Mouse (Mus musculus): ENCODE measurements around the gene Tmprss7. TPM values are rescaled to one million over a fixed set of nuclear protein-coding genes. Genes with fewer than 3 reads are reported as not detected.

The Tmprss7 gene
- polyA plus RNA-seq, 1 experiment from 2014 or later, result 0.20 TPM

DNA sequence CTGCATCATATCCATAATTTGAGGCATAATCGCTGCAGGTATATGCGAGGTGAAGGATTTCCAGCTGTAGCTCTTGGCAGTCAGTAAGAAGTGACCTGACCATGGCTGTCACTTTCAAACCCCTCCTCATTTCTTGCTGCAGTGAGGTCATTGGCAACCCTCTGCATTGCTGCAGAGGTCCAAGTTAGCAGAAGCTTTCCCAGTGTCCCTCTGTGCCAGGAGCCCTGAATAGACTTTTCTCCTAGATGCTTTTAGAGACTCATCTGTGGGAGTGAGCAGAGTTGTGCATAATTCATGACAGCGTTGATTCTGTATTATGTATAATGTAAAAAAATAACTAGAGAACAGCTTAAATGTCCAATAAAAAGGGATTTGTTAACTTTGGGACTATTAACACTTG lies 8.2 kb downstream of the Tmprss7 start:
- Histone ChIP-seq H3K27me3 (no peaks in the 10 kb centered on the region), H3K36me3 (no peaks in the 10 kb centered on the region), H3K27ac (replicated peaks) (no peak overlapping the region), H3K4me1 (0 out of 2 replicates have a peak, but pooled peaks cover 2% of the 10 kb centered on the region), H3K4me3 (replicated peaks) (no peak overlapping the region), H3K9me3 (replicated peaks) (no peaks in the 10 kb centered on the region), H3K4me2 (replicated peaks) (no peak overlapping the region), H3K9ac (no peak overlapping the region)
- no peak for ATAC-seq (ENCODE audit: insufficient number of reproducible peaks, low FRiP score, low TSS enrichment, low read depth)
- WGBS, result 67% methylated on average over 3 of the region's 3 CpGs

DNA sequence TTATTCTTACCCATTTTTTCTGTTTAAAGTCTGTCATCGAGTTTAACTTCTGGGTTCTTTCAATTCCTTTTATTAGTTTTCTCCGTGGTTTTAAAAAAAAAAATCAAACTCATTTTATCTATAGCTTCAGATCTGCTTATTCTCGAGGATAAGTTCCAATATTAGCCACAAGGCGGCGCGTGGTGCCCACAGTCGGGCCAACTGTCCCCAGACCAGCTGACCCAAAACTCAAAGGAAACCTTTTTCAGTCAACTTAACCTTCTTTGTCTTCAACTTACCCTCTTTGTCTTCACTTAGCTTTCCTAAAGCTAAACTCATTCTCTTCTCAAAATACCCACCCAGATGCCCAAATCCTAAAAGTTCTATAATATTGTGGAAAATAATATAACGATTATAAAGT lies 8.6 kb downstream of the Tmprss7 start:
- 12% methylated on average over 8 of the region's 8 CpGs for WGBS
- H3K27me3 ChIP-seq, result no peaks in the 10 kb centered on the region
- no peak overlapping the region for H3K4me3 ChIP-seq (replicated peaks)
- no peak for ATAC-seq (ENCODE audit: insufficient number of reproducible peaks, low FRiP score, low TSS enrichment, low read depth)
- H3K36me3 ChIP-seq, result no peaks in the 10 kb centered on the region
- H3K9me3 ChIP-seq (replicated peaks), result no peaks in the 10 kb centered on the region
- H3K9ac ChIP-seq, result no peak overlapping the region
- H3K4me2 ChIP-seq (replicated peaks), result no peak overlapping the region
- H3K27ac ChIP-seq (replicated peaks), result no peak overlapping the region
- no peaks in the 10 kb centered on the region for H3K4me1 ChIP-seq

DNA sequence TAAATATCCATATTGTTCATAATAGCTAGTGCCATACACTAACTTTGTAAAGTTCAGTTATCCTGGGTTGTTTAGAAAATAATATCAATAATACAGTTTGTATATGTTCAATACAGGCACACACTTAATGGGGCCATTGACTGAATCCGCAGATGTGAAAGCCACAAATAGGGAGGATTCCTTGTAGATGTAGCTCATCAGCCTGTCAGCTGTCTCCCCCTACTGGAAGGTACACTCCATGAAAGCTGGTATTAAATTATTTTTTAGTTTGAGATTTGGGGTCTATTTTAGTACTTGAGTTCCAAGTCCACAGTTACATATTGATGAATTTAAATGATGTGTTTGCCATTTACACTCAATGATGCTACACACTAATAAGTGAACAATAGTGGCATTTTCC lies 17.0 kb downstream of the Tmprss7 start:
- H3K27me3 ChIP-seq, result no peaks in the 10 kb centered on the region
- no peaks in the 10 kb centered on the region for H3K4me1 ChIP-seq
- H3K4me2 ChIP-seq (replicated peaks), result no peak overlapping the region
- H3K9ac ChIP-seq, result no peak overlapping the region
- no peak overlapping the region for H3K4me3 ChIP-seq (replicated peaks)
- ATAC-seq (ENCODE audit: insufficient number of reproducible peaks, low FRiP score, low TSS enrichment, low read depth), result no peak
- H3K9me3 ChIP-seq (replicated peaks), result no peaks in the 10 kb centered on the region
- no peaks in the 10 kb centered on the region for H3K36me3 ChIP-seq
- 27% methylated on average over 1 of the region's 1 CpGs for WGBS
- no peak overlapping the region for H3K27ac ChIP-seq (replicated peaks)

DNA sequence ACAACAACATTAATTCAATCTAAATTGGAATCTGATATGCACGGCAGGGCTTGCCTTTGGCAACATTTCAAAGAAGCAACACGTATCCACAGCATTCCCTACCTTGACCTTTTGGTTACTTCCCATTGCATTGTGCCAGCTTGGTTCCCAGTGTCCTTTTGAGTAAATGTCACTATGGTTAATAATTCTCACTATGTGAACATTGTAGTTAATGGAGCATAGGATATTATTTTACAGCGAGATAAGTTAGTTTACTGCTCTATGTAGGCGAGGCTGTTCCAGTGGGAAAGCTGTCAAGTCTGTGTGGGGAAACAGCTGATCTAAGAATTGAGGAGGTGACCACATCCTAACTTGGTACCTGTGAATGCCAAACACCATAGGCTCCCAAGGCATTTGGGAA lies 23.5 kb downstream of the Tmprss7 start:
- Histone ChIP-seq H3K36me3 (no peaks in the 10 kb centered on the region), H3K4me1 (no peaks in the 10 kb centered on the region), H3K4me2 (replicated peaks) (no peak overlapping the region), H3K9ac (no peak overlapping the region), H3K9me3 (replicated peaks) (no peaks in the 10 kb centered on the region), H3K27ac (replicated peaks) (no peak overlapping the region), H3K4me3 (replicated peaks) (no peak overlapping the region), H3K27me3 (no peaks in the 10 kb centered on the region)
- no peak for ATAC-seq (ENCODE audit: insufficient number of reproducible peaks, low FRiP score, low TSS enrichment, low read depth)
- 50% methylated on average over 4 of the region's 4 CpGs for WGBS

DNA sequence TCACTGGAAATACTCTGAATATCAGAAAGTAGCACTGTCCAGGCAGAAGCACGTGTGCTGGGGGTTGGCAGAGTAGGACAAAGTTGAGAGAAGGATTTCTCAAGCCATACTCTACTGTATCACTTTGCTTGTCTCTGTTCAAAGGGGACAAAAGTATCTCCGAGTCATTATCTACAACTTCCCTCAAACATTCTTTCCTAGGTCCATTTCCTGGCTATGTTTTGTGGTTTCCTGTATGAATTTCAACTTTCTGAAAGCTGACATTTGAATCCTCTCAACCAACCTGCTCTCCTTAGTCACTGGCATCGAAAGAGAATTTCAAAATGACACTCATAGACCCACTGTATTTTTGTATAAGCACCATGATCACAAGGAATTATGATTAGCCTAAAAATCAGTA lies 25.3 kb downstream of the Tmprss7 start:
- H3K27ac ChIP-seq (replicated peaks), result no peak overlapping the region
- H3K36me3 ChIP-seq, result no peaks in the 10 kb centered on the region
- H3K9ac ChIP-seq, result no peak overlapping the region
- ATAC-seq (ENCODE audit: insufficient number of reproducible peaks, low FRiP score, low TSS enrichment, low read depth), result no peak
- H3K4me2 ChIP-seq (replicated peaks), result no peak overlapping the region
- no peaks in the 10 kb centered on the region for H3K27me3 ChIP-seq
- no peaks in the 10 kb centered on the region for H3K9me3 ChIP-seq (replicated peaks)
- WGBS, result 64% methylated on average over 3 of the region's 3 CpGs
- H3K4me3 ChIP-seq (replicated peaks), result no peak overlapping the region
- no peaks in the 10 kb centered on the region for H3K4me1 ChIP-seq

DNA sequence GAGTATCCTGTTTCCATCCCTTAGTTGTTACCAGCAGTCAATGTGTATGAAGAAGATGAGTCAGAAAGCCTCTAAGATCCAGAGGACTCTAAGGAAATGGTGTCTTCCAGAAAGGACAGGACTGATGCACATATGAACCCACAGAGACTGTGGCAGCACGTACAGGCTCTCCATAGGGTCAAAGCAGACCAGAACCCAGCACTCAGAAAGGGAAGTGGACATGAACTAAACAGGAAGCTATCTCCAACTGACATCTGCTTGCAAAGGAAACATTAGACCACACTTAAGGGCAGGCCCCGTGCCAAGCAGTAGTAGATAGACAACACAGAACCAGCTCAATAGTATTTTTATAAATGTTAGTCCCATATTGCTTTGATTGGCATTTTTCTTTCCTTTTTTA lies 27.3 kb downstream of the Tmprss7 start:
- Histone ChIP-seq H3K4me3 (replicated peaks) (no peak overlapping the region), H3K27me3 (no peaks in the 10 kb centered on the region), H3K36me3 (no peaks in the 10 kb centered on the region), H3K9me3 (replicated peaks) (no peaks in the 10 kb centered on the region), H3K27ac (replicated peaks) (no peak overlapping the region), H3K4me1 (no peaks in the 10 kb centered on the region), H3K9ac (no peak overlapping the region), H3K4me2 (replicated peaks) (no peak overlapping the region)
- WGBS, result 65% methylated on average over 2 of the region's 2 CpGs
- no peak for ATAC-seq (ENCODE audit: insufficient number of reproducible peaks, low FRiP score, low TSS enrichment, low read depth)

DNA sequence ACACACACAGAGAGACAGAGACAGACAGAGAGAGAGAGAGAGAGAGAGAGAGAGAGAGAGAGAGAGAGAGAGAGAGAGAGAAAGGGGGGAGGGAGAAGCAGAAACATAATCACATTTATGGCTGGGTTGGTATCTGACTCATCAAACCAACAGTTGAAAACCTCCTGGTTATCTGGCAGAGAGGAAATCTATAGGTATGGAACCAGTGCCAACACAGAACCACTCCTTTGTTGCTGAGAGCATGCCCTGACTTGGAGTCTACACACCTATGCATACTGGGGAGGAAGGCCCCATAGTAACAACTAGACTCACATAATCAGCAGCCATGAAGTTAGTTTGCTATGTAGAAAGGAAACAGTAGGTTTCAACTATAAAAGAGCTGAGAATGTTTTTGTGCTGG lies 31.1 kb downstream of the Tmprss7 start:
- Histone ChIP-seq H3K27me3 (no peaks in the 10 kb centered on the region), H3K27ac (replicated peaks) (no peak overlapping the region), H3K4me2 (replicated peaks) (no peak overlapping the region), H3K9me3 (replicated peaks) (no peaks in the 10 kb centered on the region), H3K36me3 (no peaks in the 10 kb centered on the region), H3K9ac (no peak overlapping the region), H3K4me1 (no peaks in the 10 kb centered on the region), H3K4me3 (replicated peaks) (no peak overlapping the region)
- no peak for ATAC-seq (ENCODE audit: insufficient number of reproducible peaks, low FRiP score, low TSS enrichment, low read depth)

DNA sequence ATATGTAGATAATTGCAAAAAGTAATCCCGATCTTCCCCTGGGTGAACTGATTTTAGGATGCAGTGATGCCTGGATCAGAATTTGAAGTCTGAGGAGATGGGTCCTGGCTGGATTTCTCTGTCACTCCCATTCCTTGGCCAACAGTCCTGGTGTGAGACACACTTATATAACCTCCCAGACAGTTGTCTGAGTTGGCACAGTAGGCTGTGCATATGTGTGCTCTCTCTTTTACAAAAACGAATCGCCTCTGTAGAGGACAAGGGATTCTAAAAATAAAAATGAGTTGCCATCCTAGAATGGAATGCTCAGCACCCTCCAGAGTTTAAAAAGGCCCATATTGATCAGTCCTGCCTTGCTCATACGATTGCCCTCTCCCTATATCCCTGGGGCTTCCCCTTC lies 33.9 kb downstream of the Tmprss7 start:
- Histone ChIP-seq H3K4me2 (replicated peaks) (no peak overlapping the region), H3K4me1 (no peaks in the 10 kb centered on the region), H3K9me3 (replicated peaks) (no peaks in the 10 kb centered on the region), H3K9ac (no peak overlapping the region), H3K36me3 (no peaks in the 10 kb centered on the region), H3K27ac (replicated peaks) (no peak overlapping the region), H3K27me3 (no peaks in the 10 kb centered on the region), H3K4me3 (replicated peaks) (no peak overlapping the region)
- ATAC-seq (ENCODE audit: insufficient number of reproducible peaks, low FRiP score, low TSS enrichment, low read depth), result no peak
- 85% methylated on average over 4 of the region's 4 CpGs for whole genome bisulfite sequencing

DNA sequence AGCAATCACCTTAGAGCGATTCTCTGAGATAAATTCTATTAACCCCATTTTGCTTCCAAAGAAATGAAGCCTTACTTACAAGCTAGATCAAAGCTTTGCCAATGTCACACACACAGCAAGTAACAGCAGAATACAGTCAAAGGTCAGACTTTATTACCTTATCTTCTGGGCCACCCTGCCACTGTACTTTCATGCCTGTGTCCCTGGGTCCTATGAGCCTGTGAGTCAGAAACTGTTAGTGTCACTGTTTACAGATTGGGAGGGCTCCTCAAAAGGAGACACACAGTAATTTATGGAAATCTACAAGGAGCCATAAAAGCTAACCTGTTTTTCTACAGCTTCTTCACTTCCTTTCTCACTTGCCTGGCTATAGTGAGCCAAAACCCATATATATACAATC lies 35.2 kb downstream of the Tmprss7 start:
- peaks cover 7% of the 10 kb centered on the region; the same call in 1 of the 2 replicates for H3K4me1 ChIP-seq
- ATAC-seq (ENCODE audit: insufficient number of reproducible peaks, low FRiP score, low TSS enrichment, low read depth), result no peak
- no peaks in the 10 kb centered on the region for H3K9me3 ChIP-seq (replicated peaks)
- H3K27me3 ChIP-seq, result peaks cover 12% of the 10 kb centered on the region; the same call in 1 of the 2 replicates
- H3K4me3 ChIP-seq (replicated peaks), result no peak overlapping the region
- H3K27ac ChIP-seq (replicated peaks), result no peak overlapping the region
- WGBS, result 94% methylated on average over 1 of the region's 1 CpGs
- no peak overlapping the region for H3K4me2 ChIP-seq (replicated peaks)
- H3K36me3 ChIP-seq, result no peaks in the 10 kb centered on the region
- no peak overlapping the region for H3K9ac ChIP-seq

DNA sequence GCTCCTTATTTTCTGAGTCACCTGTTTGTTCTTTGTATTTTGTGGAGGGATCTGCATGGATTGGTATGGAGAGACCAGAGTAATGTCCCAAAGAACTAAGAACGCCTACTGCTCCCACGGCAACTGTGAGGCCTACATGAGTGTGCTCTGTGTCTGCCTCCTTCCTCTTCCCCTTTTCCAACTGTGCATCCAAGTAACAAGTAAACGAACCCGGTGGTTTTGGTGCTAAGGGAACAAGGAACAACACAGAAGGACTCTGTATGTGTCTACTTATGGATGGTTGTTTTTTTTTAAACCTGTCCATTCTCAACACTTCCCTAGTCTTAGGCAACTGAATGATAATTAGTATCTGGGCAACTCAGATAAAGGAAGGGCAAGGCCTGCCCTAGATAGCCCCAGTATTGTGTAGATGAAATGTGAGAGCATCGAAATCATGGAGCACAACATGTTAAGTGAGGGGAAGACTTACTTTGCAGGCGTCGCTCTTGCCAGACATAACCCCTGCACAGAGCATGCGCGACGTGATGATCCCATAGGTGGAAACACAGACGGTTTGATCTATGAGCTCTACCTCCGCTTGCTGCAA lies 35.8 kb downstream of the Tmprss7 start:
- H3K4me1 ChIP-seq, result peaks cover 8% of the 10 kb centered on the region; the same call in 1 of the 2 replicates
- H3K9ac ChIP-seq, result no peak overlapping the region
- H3K27ac ChIP-seq (replicated peaks), result no peak overlapping the region
- H3K36me3 ChIP-seq, result no peaks in the 10 kb centered on the region
- no peaks in the 10 kb centered on the region for H3K9me3 ChIP-seq (replicated peaks)
- H3K4me3 ChIP-seq (replicated peaks), result no peak overlapping the region
- H3K27me3 ChIP-seq, result peaks cover 14% of the 10 kb centered on the region; the same call in 1 of the 2 replicates
- ATAC-seq (ENCODE audit: insufficient number of reproducible peaks, low FRiP score, low TSS enrichment, low read depth), result no peak
- H3K4me2 ChIP-seq (replicated peaks), result no peak overlapping the region
- 88% methylated on average over 12 of the region's 12 CpGs for WGBS

DNA sequence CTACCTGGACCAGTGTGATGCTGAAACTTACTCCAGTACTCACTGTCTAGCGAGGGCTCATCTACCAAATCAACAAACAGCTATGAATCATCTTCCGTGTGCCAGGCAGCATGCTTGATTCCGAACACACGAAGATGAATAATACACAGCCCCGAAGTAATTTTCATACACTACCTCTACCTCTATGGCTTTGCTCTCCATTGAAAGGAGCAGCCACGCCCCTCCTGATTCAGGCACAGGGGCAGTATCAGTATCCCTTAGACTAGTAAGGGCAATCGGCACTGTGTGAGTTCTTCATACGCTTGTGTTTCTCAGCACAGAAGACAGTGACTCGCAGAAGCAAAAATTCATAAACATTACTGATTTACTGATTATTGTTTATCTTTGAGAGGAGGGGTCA lies 39.0 kb downstream of the Tmprss7 start:
- no peak for ATAC-seq (ENCODE audit: insufficient number of reproducible peaks, low FRiP score, low TSS enrichment, low read depth)
- Histone ChIP-seq H3K36me3 (no peaks in the 10 kb centered on the region), H3K27me3 (peaks cover 14% of the 10 kb centered on the region; the same call in 1 of the 2 replicates), H3K4me2 (replicated peaks) (0 out of 2 replicates have a peak overlapping the region, but pooled peaks have one; percentile 66), H3K9me3 (replicated peaks) (no peaks in the 10 kb centered on the region), H3K27ac (replicated peaks) (no peak overlapping the region), H3K4me1 (peaks cover 8% of the 10 kb centered on the region; the same call in 1 of the 2 replicates), H3K4me3 (replicated peaks) (no peak overlapping the region; the same call in 1 of the 2 replicates), H3K9ac (no peak overlapping the region)
- WGBS, result 61% methylated on average over 9 of the region's 9 CpGs

DNA sequence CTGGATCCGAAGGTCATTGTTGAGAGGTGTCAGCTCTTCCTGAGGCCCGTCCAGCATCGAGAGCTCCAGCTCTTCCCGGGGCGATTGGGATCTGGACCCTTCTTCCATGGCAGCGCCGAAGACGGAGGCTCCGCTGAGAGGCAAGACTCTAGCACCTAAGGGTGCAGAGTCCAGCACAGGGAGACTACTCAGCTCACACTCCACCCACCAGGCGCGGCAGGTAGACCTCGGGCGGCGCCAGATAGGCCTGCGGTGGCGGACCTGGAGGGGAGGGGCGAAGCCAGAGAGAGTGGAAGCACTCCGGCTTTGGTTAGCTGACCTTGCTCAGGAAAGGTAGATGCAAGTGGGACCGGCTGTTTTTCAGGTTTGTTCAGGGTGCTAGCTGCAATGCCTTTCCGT lies 39.5 kb downstream of the Tmprss7 start, which contains the start of gene BC016579:
Gene BC016579, minus strand, starts transcription at position 135 of the 399 bp plus-strand sequence.
- no peak within 1 kb of the TSS for H3K9ac ChIP-seq
- ATAC-seq (ENCODE audit: insufficient number of reproducible peaks, low FRiP score, low TSS enrichment, low read depth), result no peak

More for the DNA sequence above, 39.5 kb downstream of the Tmprss7 start, which contains the start of gene BC016579:
- peaks cover 14% of the 10 kb centered on the region; the same call in 1 of the 2 replicates for H3K27me3 ChIP-seq
- H3K4me1 ChIP-seq, result peaks cover 8% of the 10 kb centered on the region; the same call in 1 of the 2 replicates
- peak within 1 kb of the TSS; percentile 37 for H3K4me3 ChIP-seq (replicated peaks)
- H3K36me3 ChIP-seq, result no peaks in the 10 kb centered on the region
- peak within 1 kb of the TSS; percentile 66 for H3K4me2 ChIP-seq (replicated peaks)
- no peaks in the 10 kb centered on the region for H3K9me3 ChIP-seq (replicated peaks)
- no peak within 1 kb of the TSS for H3K27ac ChIP-seq (replicated peaks)
- WGBS, result 4% methylated on average over 20 of the region's 20 CpGs

Data from embryonic facial prominence, embryonic 15.5 days (tissue).